Mouse (Mus musculus): ENCODE results near the gene Lag3. TPM values are rescaled to one million over a fixed set of nuclear protein-coding genes. Genes with fewer than 3 reads are reported as not detected.
A peak's percentile ranks its signal among the peaks of the same experiment; 100 is the strongest.

Lag3 gene
- polyA plus RNA-seq, 1 experiment from 2014 or later = 3.6 TPM

GRCm38 (mm10) chr6:124858561-124859318, 52.8 kb downstream of the Lag3 start:
- no peak for ATAC-seq
- H3K4me3 ChIP-seq (ENCODE audit: low read length) = no peak overlapping the region
- H3K27ac ChIP-seq (ENCODE audit: low read depth, low read length) = no peak overlapping the region
- H3K9ac ChIP-seq (ENCODE audit: low read depth, low read length) = no peak overlapping the region
- H3K4me2 ChIP-seq (ENCODE audit: low read length) = peak overlapping the region; percentile 1; the same call in 1 of the 2 replicates
- peaks cover 44% of the 10 kb centered on the region for H3K4me1 ChIP-seq (ENCODE audit: control insufficient read depth, insufficient read depth, low read depth, low read length)
- H3K27me3 ChIP-seq (replicated peaks; ENCODE audit: control insufficient read depth, insufficient read depth, low read length) = no peaks in the 10 kb centered on the region
- no peaks in the 10 kb centered on the region for H3K36me3 ChIP-seq (ENCODE audit: control insufficient read depth, insufficient read depth, low read length)
- H3K9me3 ChIP-seq (ENCODE audit: control insufficient read depth, low read length) = no peaks in the 10 kb centered on the region
- 79% methylated on average over 28 of the region's 28 CpGs for WGBS

GRCm38 (mm10) chr6:124857840-124858530, 53.5 kb downstream of the Lag3 start:
- 21% methylated on average over 26 of the region's 26 CpGs for WGBS
- Histone ChIP-seq H3K4me1 (ENCODE audit: control insufficient read depth, insufficient read depth, low read depth, low read length) (peaks cover 44% of the 10 kb centered on the region), H3K27ac (ENCODE audit: low read depth, low read length) (peak overlapping the region; percentile 98), H3K9me3 (ENCODE audit: control insufficient read depth, low read length) (no peaks in the 10 kb centered on the region), H3K27me3 (replicated peaks; ENCODE audit: control insufficient read depth, insufficient read depth, low read length) (no peaks in the 10 kb centered on the region), H3K36me3 (ENCODE audit: control insufficient read depth, insufficient read depth, low read length) (no peaks in the 10 kb centered on the region), H3K4me2 (ENCODE audit: low read length) (peak overlapping the region; percentile 76), H3K9ac (ENCODE audit: low read depth, low read length) (peak overlapping the region; percentile 96), H3K4me3 (ENCODE audit: low read length) (peak overlapping the region; percentile 73)
- no peak for ATAC-seq

DNA sequence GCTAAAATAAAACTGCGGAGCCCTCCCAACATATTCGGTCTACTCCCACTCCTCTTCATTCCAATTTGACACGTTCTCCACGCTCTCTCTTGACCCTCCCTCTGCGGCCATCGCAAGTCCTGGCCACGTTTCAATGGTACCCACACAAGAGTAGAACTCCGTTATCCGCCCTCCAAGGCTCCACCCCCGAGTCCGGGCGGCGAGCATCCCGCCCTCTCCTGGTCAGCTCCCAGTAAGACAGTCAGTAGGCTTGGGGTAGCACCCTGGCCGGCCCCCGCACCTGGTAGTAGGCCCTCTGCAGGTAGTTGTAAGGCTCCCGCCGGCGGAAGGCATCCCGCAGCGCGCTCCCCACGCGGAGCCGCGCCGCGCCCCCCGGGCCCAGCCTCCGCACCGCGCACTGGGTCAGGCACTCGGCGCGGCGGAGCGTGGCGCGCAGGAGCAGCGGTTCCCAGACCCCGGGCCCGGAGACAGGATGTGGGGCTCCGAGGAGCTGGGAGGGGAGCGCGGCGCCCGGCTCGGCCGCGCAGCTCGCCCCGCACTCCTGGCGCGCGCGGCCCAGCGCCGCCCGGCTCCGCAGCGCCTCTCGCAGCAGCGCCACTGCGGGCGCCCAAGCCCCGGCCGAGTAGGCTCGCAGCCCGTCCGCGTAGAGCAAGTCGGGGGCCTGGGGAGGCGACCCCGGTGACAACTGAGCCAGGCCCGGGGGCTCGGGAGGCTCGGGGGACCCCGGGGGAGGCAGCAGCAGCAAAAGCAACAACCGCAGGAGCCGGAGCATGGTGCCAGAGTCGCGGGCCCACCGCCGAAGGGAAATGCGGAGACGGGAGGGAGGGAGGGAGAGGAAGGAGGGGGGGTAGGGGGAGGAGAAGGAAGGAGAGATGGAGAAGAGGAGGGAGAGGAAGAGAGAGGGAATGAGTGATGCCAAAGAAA, 54.3 kb downstream of the Lag3 start, which contains the start of gene P3h3:
Gene P3h3 (minus strand): TSS at position 837 of the 924 bp plus-strand sequence.
- peak within 1 kb of the TSS; percentile 96 for H3K9ac ChIP-seq (ENCODE audit: low read depth, low read length)
- peak within 1 kb of the TSS; percentile 76 for H3K4me2 ChIP-seq (ENCODE audit: low read length)
- H3K9me3 ChIP-seq (ENCODE audit: control insufficient read depth, low read length) = no peaks in the 10 kb centered on the region
- peak within 1 kb of the TSS; percentile 98 for H3K27ac ChIP-seq (ENCODE audit: low read depth, low read length)
- H3K4me3 ChIP-seq (ENCODE audit: low read length) = peak within 1 kb of the TSS; percentile 73
- WGBS = under 1% methylated on average over 83 of the region's 86 CpGs
- ATAC-seq = peak; percentile 89
- H3K36me3 ChIP-seq (ENCODE audit: control insufficient read depth, insufficient read depth, low read length) = no peaks in the 10 kb centered on the region
- H3K4me1 ChIP-seq (ENCODE audit: control insufficient read depth, insufficient read depth, low read depth, low read length) = peaks cover 38% of the 10 kb centered on the region
- H3K27me3 ChIP-seq (replicated peaks; ENCODE audit: control insufficient read depth, insufficient read depth, low read length) = no peaks in the 10 kb centered on the region

DNA sequence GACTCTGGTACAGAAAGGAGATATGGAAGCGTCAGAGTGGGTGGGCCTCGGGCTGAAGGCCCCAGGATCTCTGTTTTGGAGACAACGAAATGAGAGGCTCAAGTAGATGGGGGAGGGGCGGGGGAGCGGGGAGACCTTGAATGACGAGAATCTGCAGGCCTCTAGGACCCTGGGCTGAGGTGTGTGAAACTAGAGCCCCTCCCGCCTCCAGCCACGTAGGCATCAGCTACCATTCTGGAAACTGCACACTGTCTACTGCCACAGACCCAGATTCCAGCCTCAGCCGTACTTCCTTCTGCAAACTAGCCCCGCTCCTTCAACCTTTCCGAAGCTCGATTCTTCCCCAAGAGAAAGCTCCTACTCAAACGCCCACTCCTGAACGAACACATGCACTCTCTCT, 55.2 kb downstream of the Lag3 start:
- H3K4me2 ChIP-seq (ENCODE audit: low read length) = peak overlapping the region; percentile 76
- H3K4me1 ChIP-seq (ENCODE audit: control insufficient read depth, insufficient read depth, low read depth, low read length) = peaks cover 31% of the 10 kb centered on the region
- H3K9me3 ChIP-seq (ENCODE audit: control insufficient read depth, low read length) = no peaks in the 10 kb centered on the region
- H3K4me3 ChIP-seq (ENCODE audit: low read length) = peak overlapping the region; percentile 73
- H3K27me3 ChIP-seq (replicated peaks; ENCODE audit: control insufficient read depth, insufficient read depth, low read length) = no peaks in the 10 kb centered on the region
- peak overlapping the region; percentile 98 for H3K27ac ChIP-seq (ENCODE audit: low read depth, low read length)
- H3K36me3 ChIP-seq (ENCODE audit: control insufficient read depth, insufficient read depth, low read length) = no peaks in the 10 kb centered on the region
- peak; percentile 79 for ATAC-seq
- 9% methylated on average over 14 of the region's 14 CpGs for WGBS
- H3K9ac ChIP-seq (ENCODE audit: low read depth, low read length) = peak overlapping the region; percentile 96

DNA sequence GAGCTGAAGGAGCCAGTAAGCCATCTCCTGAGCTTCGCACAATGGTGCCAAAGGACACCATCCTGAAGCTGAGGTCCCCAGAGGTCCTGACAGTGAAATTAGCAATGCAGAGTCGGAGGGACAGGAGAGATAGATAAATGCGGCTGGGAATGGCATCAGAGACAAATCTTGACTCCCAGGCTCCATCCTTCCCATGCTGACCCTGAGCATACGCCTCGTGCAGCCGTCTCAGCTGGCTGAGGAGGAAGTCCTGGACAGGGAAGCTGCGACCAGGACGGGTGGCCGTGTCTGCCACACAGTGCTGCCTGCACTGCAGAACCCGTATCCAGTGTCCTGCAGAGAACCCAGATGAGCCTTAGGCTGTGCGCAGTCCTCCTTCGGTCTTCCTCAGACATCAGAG, 56.9 kb downstream of the Lag3 start:
- WGBS = 70% methylated on average over 12 of the region's 12 CpGs
- H3K4me1 ChIP-seq (ENCODE audit: control insufficient read depth, insufficient read depth, low read depth, low read length) = peaks cover 20% of the 10 kb centered on the region
- H3K9ac ChIP-seq (ENCODE audit: low read depth, low read length) = no peak overlapping the region
- no peak overlapping the region for H3K27ac ChIP-seq (ENCODE audit: low read depth, low read length)
- no peaks in the 10 kb centered on the region for H3K9me3 ChIP-seq (ENCODE audit: control insufficient read depth, low read length)
- no peak overlapping the region for H3K4me3 ChIP-seq (ENCODE audit: low read length)
- no peaks in the 10 kb centered on the region for H3K36me3 ChIP-seq (ENCODE audit: control insufficient read depth, insufficient read depth, low read length)
- no peaks in the 10 kb centered on the region for H3K27me3 ChIP-seq (replicated peaks; ENCODE audit: control insufficient read depth, insufficient read depth, low read length)
- H3K4me2 ChIP-seq (ENCODE audit: low read length) = no peak overlapping the region
- ATAC-seq = no peak

Other genes with a start within 250 kb of the Lag3 start
- gene Lpcat3, start 248.7 kb downstream of the Lag3 start, polyA plus RNA-seq (2015; fragmentation: Nextera tagmentation; extraction: Ambion mirVana) = 51.1 and 53.7 TPM in 2 replicates
- gene Emg1, start 199.5 kb downstream of the Lag3 start, polyA plus RNA-seq (2015; fragmentation: Nextera tagmentation; extraction: Ambion mirVana) = 104 and 108 TPM in 2 replicates
- gene Phb2, start 199.4 kb downstream of the Lag3 start, polyA plus RNA-seq (2015; fragmentation: Nextera tagmentation; extraction: Ambion mirVana) = 249 and 250 TPM in 2 replicates
- gene Ptpn6, start 173.0 kb downstream of the Lag3 start, polyA plus RNA-seq (2015; fragmentation: Nextera tagmentation; extraction: Ambion mirVana) = 4.8 and 4.9 TPM in 2 replicates
- 587 and 645 TPM in 2 replicates for gene Grcc10, start 170.3 kb downstream of the Lag3 start, polyA plus RNA-seq (2015; fragmentation: Nextera tagmentation; extraction: Ambion mirVana)
- not detected in 2 replicates for gene Gm45234, start 155.7 kb downstream of the Lag3 start, polyA plus RNA-seq (2015; fragmentation: Nextera tagmentation; extraction: Ambion mirVana)
- 24.7 and 28.5 TPM in 2 replicates for gene Atn1, start 155.2 kb downstream of the Lag3 start, polyA plus RNA-seq (2015; fragmentation: Nextera tagmentation; extraction: Ambion mirVana)
- gene Eno2, start 142.0 kb downstream of the Lag3 start, polyA plus RNA-seq (2015; fragmentation: Nextera tagmentation; extraction: Ambion mirVana) = 192 and 210 TPM in 2 replicates
- gene Lrrc23, start 132.0 kb downstream of the Lag3 start, polyA plus RNA-seq (2015; fragmentation: Nextera tagmentation; extraction: Ambion mirVana) = 4.0 and 5.3 TPM in 2 replicates
- 9.2 and 10.3 TPM in 2 replicates for gene Spsb2, start 103.0 kb downstream of the Lag3 start, polyA plus RNA-seq (2015; fragmentation: Nextera tagmentation; extraction: Ambion mirVana)
- gene Tpi1, start 97.4 kb downstream of the Lag3 start, polyA plus RNA-seq (2015; fragmentation: Nextera tagmentation; extraction: Ambion mirVana) = 544 and 601 TPM in 2 replicates
- 220 and 232 TPM in 2 replicates for gene Usp5, start 82.2 kb downstream of the Lag3 start, polyA plus RNA-seq (2015; fragmentation: Nextera tagmentation; extraction: Ambion mirVana)
- 34.2 and 38.5 TPM in 2 replicates for gene Cdca3, start 82.2 kb downstream of the Lag3 start, polyA plus RNA-seq (2015; fragmentation: Nextera tagmentation; extraction: Ambion mirVana)
- gene Gnb3, start 71.4 kb downstream of the Lag3 start, polyA plus RNA-seq (2015; fragmentation: Nextera tagmentation; extraction: Ambion mirVana) = 1.0 and 1.1 TPM in 2 replicates
- 7.5 and 16.2 TPM in 2 replicates for gene P3h3, start 54.0 kb downstream of the Lag3 start, polyA plus RNA-seq (2015; fragmentation: Nextera tagmentation; extraction: Ambion mirVana)
- 30.9 and 32.9 TPM in 2 replicates for gene Gpr162, start 47.7 kb downstream of the Lag3 start, polyA plus RNA-seq (2015; fragmentation: Nextera tagmentation; extraction: Ambion mirVana)
- 0.26 and 0.27 TPM in 2 replicates for gene Cd4, start 23.5 kb downstream of the Lag3 start, polyA plus RNA-seq (2015; fragmentation: Nextera tagmentation; extraction: Ambion mirVana)
- gene Ptms, start 8.4 kb upstream of the Lag3 start, polyA plus RNA-seq (2015; fragmentation: Nextera tagmentation; extraction: Ambion mirVana) = 609 and 678 TPM in 2 replicates
- 574 and 587 TPM in 2 replicates for gene Mlf2, start 19.7 kb upstream of the Lag3 start, polyA plus RNA-seq (2015; fragmentation: Nextera tagmentation; extraction: Ambion mirVana)
- 107 TPM in 2 replicates for gene Cops7a, start 53.8 kb upstream of the Lag3 start, polyA plus RNA-seq (2015; fragmentation: Nextera tagmentation; extraction: Ambion mirVana)
- gene Pianp, start 85.0 kb upstream of the Lag3 start, polyA plus RNA-seq (2015; fragmentation: Nextera tagmentation; extraction: Ambion mirVana) = 67.4 and 77.9 TPM in 2 replicates
- 11.6 and 15.2 TPM in 2 replicates for gene Zfp384, start 97.4 kb upstream of the Lag3 start, polyA plus RNA-seq (2015; fragmentation: Nextera tagmentation; extraction: Ambion mirVana)
- 133 and 137 TPM in 2 replicates for gene Ing4, start 128.1 kb upstream of the Lag3 start, polyA plus RNA-seq (2015; fragmentation: Nextera tagmentation; extraction: Ambion mirVana)
- gene Acrbp, start 138.0 kb upstream of the Lag3 start, polyA plus RNA-seq (2015; fragmentation: Nextera tagmentation; extraction: Ambion mirVana) = 18.2 and 20.9 TPM in 2 replicates
- gene Lpar5, start 156.2 kb upstream of the Lag3 start, polyA plus RNA-seq (2015; fragmentation: Nextera tagmentation; extraction: Ambion mirVana) = 0.36 and 0.85 TPM in 2 replicates
- gene Chd4, start 184.3 kb upstream of the Lag3 start, polyA plus RNA-seq (2015; fragmentation: Nextera tagmentation; extraction: Ambion mirVana) = 66.6 and 68.4 TPM in 2 replicates
- 48.6 and 50.7 TPM in 2 replicates for gene Nop2, start 220.2 kb upstream of the Lag3 start, polyA plus RNA-seq (2015; fragmentation: Nextera tagmentation; extraction: Ambion mirVana)
- 20.3 and 21.9 TPM in 2 replicates for gene Iffo1, start 233.5 kb upstream of the Lag3 start, polyA plus RNA-seq (2015; fragmentation: Nextera tagmentation; extraction: Ambion mirVana)